Mouse (Mus musculus) E14TG2a.4 (cell line): ENCODE measurements around the gene Pcolce2.

ENCODE experiments used
- CTCF ChIP-seq: conservative IDR thresholded peaks from 2 replicates; pipeline ENCODE4 v1.5.1; 2014; ENCODE audit warnings: low read length
- NANOG ChIP-seq: IDR thresholded peaks from 2 replicates; pipeline ENCODE4 v1.6.1; 2014; ENCODE audit warnings: borderline replicate concordance, low read length, mixed read lengths

DNA sequence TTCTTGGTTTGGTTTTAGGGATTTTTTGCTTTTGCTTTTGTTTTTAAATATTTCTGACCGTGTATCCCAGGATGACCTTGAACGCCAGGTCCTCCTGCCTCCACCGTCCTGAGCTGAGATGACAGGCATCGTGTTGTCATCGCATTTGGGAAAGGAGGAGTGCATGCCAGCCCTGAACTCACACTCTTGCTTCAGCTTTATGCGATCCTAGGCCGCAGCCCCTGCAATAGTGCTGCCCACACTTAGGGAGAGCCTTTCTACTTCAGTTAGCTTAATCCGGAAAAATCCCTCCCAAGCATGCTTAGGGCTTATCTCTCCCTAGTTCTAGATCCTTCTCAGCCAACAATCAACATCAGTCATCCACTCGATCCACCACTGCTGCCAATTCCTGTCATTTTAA is 34.1 kb upstream of the Pcolce2 start:
- no peak for TF ChIP-seq CTCF
- TF ChIP-seq NANOG = no peak
